Mouse (Mus musculus) forebrain, embryonic 14.5 days (tissue): Measurements from ENCODE around the gene Nxn. TPM values are rescaled to one million over a fixed set of nuclear protein-coding genes. Genes with fewer than 3 reads are reported as not detected.

Experiments used
- ATAC-seq: fragments of 200-750 bp; cut with Nextera tagmentation; 2 replicates; pipeline ENCODE4 v1.8.0; 2017; ENCODE audit warnings: mild to moderate bottlenecking, moderate library complexity
- DNase-seq: peaks from one replicate; pipeline ENCODE4 v3.0.0-alpha.2; 2015; ENCODE audit warnings: low spot score
- H3K27ac ChIP-seq: fragments of 300-500 bp; sonication (generic); 2 replicates; pipeline ENCODE4 v1.5.1; 2014; ENCODE audit warnings: low read depth, mild to moderate bottlenecking, control low read depth, low read length, moderate library complexity
- H3K27me3 ChIP-seq: fragments of 300-500 bp; sonication (generic); replicated peaks from 2 replicates; pipeline ENCODE4 v1.6.1; 2014; ENCODE audit warnings: low read length, control low read depth, mixed read lengths; ENCODE audit not compliant: control insufficient read depth, insufficient read depth
- H3K36me3 ChIP-seq: fragments of 300-500 bp; sonication (generic); 2 replicates; pipeline ENCODE4 v1.6.1; 2014; ENCODE audit warnings: low read length, control low read depth; ENCODE audit not compliant: control insufficient read depth, insufficient read depth
- H3K4me1 ChIP-seq: fragments of 300-500 bp; sonication (generic); 2 replicates; pipeline ENCODE4 v1.6.1; 2014; ENCODE audit warnings: antibody characterized with exemption, low read length, control low read depth; ENCODE audit not compliant: control insufficient read depth, insufficient read depth
- H3K4me2 ChIP-seq: fragments of 300-500 bp; sonication (generic); 2 replicates; pipeline ENCODE4 v1.6.1; 2014; ENCODE audit warnings: mild to moderate bottlenecking, control low read depth, low read length
- H3K4me3 ChIP-seq: fragments of 300-500 bp; sonication (generic); 2 replicates; pipeline ENCODE4 v1.5.1; 2014; ENCODE audit warnings: low read depth, low read length, control low read depth
- H3K9ac ChIP-seq: fragments of 300-500 bp; sonication (generic); 2 replicates; pipeline ENCODE4 v1.6.1; 2014; ENCODE audit warnings: mild to moderate bottlenecking, low read length, control low read depth, moderate library complexity
- H3K9me3 ChIP-seq: fragments of 300-500 bp; sonication (generic); replicated peaks from 2 replicates; pipeline ENCODE4 v1.6.1; 2016; ENCODE audit warnings: low read length, control low read depth, mixed read lengths; ENCODE audit not compliant: control insufficient read depth
- WGBS: fragments of 180-500 bp; shearing (Covaris S2); extraction: QIAGEN DNeasy Blood & Tissue Kit; methylation state at CpG from one replicate; pipeline ENCODE4 v1.1.7; 2014; 5-methylcytosine and 5-hydroxymethylcytosine counted together
- polyA plus RNA-seq: library from polyadenylated mRNA; unstranded; fragments of >200 nt; fragmentation: Nextera tagmentation; extraction: Ambion mirVana; gene quantifications from 2 replicates; pipeline ENCODE4 v1.2.1, GENCODE M21; 2014

Gene Nxn
- polyA plus RNA-seq, 1 experiment from 2014 or later = 21.2 TPM

DNA sequence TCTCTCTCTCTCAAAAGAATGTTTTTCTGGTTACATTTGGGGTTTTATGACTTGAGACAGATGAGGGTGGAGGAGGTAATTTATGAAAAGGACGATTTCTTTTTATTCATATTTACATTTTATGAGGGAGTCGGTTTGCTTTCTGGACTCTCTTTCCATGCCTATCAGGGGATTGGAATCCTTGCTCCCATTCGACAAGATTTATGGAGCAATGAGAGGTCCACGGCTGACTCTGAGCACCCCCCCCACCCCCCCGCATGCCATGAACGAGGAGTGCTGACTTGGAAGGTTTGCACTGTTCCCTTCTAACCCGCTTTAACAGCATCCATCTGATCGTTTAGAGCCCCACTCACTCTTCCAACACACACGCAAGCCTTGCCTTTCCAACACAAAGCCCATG, 74.1 kb downstream of the Nxn start:
- no peak for DNase-seq
- H3K4me1 ChIP-seq = peaks cover 12% of the 10 kb centered on the region
- no peaks in the 10 kb centered on the region for H3K27me3 ChIP-seq
- no peak overlapping the region for H3K9ac ChIP-seq
- no peak for ATAC-seq
- no peak overlapping the region for H3K4me2 ChIP-seq
- no peak overlapping the region for H3K4me3 ChIP-seq
- no peaks in the 10 kb centered on the region for H3K36me3 ChIP-seq
- WGBS = 26% methylated on average over 9 of the region's 9 CpGs
- no peak overlapping the region for H3K27ac ChIP-seq
- H3K9me3 ChIP-seq = no peaks in the 10 kb centered on the region

GRCm38 (mm10) chr11:76324207-76324606, 74.7 kb downstream of the Nxn start:
- no peak for ATAC-seq
- Histone ChIP-seq H3K4me2 (no peak overlapping the region), H3K9ac (no peak overlapping the region), H3K4me3 (no peak overlapping the region), H3K27me3 (no peaks in the 10 kb centered on the region), H3K4me1 (peaks cover 12% of the 10 kb centered on the region), H3K9me3 (no peaks in the 10 kb centered on the region), H3K27ac (no peak overlapping the region), H3K36me3 (no peaks in the 10 kb centered on the region)
- 11% methylated on average over 9 of the region's 9 CpGs for WGBS
- no peak for DNase-seq

GRCm38 (mm10) chr11:76322939-76323338, 76.0 kb downstream of the Nxn start:
- ATAC-seq (no peak), DNase-seq (no peak)
- H3K4me2 ChIP-seq = no peak overlapping the region
- no peaks in the 10 kb centered on the region for H3K36me3 ChIP-seq
- H3K4me3 ChIP-seq = no peak overlapping the region
- 75% methylated on average over 5 of the region's 5 CpGs for WGBS
- no peaks in the 10 kb centered on the region for H3K27me3 ChIP-seq
- peaks cover 12% of the 10 kb centered on the region for H3K4me1 ChIP-seq
- H3K27ac ChIP-seq = no peak overlapping the region
- H3K9ac ChIP-seq = no peak overlapping the region
- no peaks in the 10 kb centered on the region for H3K9me3 ChIP-seq

GRCm38 (mm10) chr11:76322081-76322480, 76.9 kb downstream of the Nxn start:
- no peak overlapping the region for H3K4me3 ChIP-seq
- no peaks in the 10 kb centered on the region for H3K27me3 ChIP-seq
- H3K9ac ChIP-seq = no peak overlapping the region
- no peak overlapping the region for H3K4me2 ChIP-seq
- no peaks in the 10 kb centered on the region for H3K36me3 ChIP-seq
- no peaks in the 10 kb centered on the region for H3K9me3 ChIP-seq
- DNase-seq (no peak), ATAC-seq (no peak)
- H3K4me1 ChIP-seq = peaks cover 12% of the 10 kb centered on the region
- 86% methylated on average over 1 of the region's 1 CpGs for WGBS
- H3K27ac ChIP-seq = no peak overlapping the region

DNA sequence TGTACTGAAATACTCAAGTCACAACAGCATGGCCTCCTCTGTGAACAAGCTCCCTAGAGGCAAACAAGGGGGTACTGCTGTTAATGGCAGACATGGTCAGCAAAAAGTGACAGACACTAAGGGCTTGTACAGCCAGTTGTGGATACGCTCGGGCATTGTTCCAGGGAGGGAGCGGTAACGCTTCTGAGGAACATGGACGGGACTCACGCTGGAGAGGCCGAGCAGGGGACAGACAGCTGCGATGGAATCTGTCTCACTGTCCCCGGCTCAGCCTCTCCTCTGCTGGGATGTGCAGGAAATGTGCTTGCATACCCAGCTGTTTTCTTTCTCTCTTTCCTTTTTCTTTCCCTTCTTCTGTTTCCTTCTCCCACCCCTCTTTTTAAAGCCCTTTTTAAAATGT, 78.5 kb downstream of the Nxn start:
- no peaks in the 10 kb centered on the region for H3K27me3 ChIP-seq
- H3K36me3 ChIP-seq = no peaks in the 10 kb centered on the region
- no peak overlapping the region for H3K4me2 ChIP-seq
- H3K4me3 ChIP-seq = no peak overlapping the region
- DNase-seq (no peak), ATAC-seq (no peak)
- H3K9ac ChIP-seq = no peak overlapping the region
- H3K9me3 ChIP-seq = no peaks in the 10 kb centered on the region
- peaks cover 12% of the 10 kb centered on the region for H3K4me1 ChIP-seq
- WGBS = 78% methylated on average over 9 of the region's 9 CpGs
- no peak overlapping the region for H3K27ac ChIP-seq

- DNase-seq (no peak), ATAC-seq (no peak)
- no peaks in the 10 kb centered on the region for H3K36me3 ChIP-seq
- no peak overlapping the region for H3K4me2 ChIP-seq
- H3K27ac ChIP-seq = no peak overlapping the region
- peaks cover 11% of the 10 kb centered on the region for H3K4me1 ChIP-seq
- H3K4me3 ChIP-seq = no peak overlapping the region
- no peaks in the 10 kb centered on the region for H3K27me3 ChIP-seq
- 54% methylated on average over 9 of the region's 9 CpGs for WGBS
- H3K9me3 ChIP-seq = no peaks in the 10 kb centered on the region
- H3K9ac ChIP-seq = no peak overlapping the region
These were observed 79.1 kb downstream of the Nxn start for GRCm38 (mm10) chr11:76319714-76320435.

DNA sequence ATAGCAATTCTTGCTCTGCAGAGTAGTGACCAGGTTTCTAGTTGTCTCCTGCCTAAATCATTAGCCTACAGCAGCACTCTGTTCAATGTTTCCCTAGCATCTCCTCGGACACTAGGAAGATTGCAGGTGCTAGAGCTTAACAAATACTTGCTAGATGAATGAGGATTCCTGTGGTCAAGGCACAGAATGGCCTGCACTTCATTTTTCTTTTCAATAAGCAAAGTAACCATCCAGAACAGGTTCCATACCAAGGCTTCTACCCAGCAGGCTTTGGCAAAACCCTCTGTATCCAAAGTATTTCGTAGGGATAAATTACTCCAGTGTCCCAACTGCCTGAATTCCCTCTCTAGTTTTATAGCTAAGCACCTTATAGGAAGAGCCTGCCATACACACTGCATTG, 81.0 kb downstream of the Nxn start:
- Histone ChIP-seq H3K27me3 (no peaks in the 10 kb centered on the region), H3K9ac (no peak overlapping the region), H3K36me3 (no peaks in the 10 kb centered on the region), H3K4me1 (no peaks in the 10 kb centered on the region), H3K27ac (no peak overlapping the region), H3K4me3 (no peak overlapping the region), H3K4me2 (no peak overlapping the region), H3K9me3 (no peaks in the 10 kb centered on the region)
- 67% methylated on average over 2 of the region's 2 CpGs for WGBS
- DNase-seq = no peak
- ATAC-seq = no peak

DNA sequence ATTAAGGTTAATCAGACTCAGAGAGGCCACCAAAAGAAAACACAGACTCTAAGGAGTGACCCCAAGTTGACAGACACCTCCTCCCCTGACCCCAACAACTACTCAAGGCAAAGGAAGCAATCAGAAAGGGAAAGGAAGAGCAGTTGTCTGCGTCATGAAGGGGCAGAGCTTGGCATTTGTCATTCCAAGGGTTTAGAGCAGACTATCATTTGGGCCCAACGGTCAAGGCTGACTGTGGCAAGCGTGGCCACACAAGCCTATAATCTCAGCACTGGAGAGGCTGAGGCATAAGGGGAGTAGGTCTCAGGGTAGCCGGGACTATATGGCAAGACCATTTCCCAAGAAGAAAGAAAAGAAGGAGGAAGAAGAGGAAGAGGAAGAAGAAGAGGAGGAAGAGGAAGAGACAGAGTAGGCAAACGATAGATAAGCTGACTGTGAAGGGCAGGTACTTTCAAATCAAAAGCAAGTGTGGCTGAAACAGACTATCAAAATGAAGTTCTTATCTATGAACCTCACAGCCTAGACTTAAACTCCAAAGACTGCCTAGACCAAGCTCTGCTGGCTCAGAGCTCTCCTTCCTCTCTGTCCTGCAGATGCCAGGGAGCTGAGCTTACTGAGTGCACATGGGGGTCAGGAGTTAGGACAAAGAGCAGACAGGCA, 83.0 kb downstream of the Nxn start:
- H3K9ac ChIP-seq = no peak overlapping the region
- DNase-seq (no peak), ATAC-seq (no peak)
- no peaks in the 10 kb centered on the region for H3K9me3 ChIP-seq
- H3K27ac ChIP-seq = no peak overlapping the region
- 93% methylated on average over 5 of the region's 5 CpGs for WGBS
- H3K4me2 ChIP-seq = no peak overlapping the region
- H3K4me3 ChIP-seq = no peak overlapping the region
- no peaks in the 10 kb centered on the region for H3K36me3 ChIP-seq
- H3K4me1 ChIP-seq = peaks cover 12% of the 10 kb centered on the region
- no peaks in the 10 kb centered on the region for H3K27me3 ChIP-seq

DNA sequence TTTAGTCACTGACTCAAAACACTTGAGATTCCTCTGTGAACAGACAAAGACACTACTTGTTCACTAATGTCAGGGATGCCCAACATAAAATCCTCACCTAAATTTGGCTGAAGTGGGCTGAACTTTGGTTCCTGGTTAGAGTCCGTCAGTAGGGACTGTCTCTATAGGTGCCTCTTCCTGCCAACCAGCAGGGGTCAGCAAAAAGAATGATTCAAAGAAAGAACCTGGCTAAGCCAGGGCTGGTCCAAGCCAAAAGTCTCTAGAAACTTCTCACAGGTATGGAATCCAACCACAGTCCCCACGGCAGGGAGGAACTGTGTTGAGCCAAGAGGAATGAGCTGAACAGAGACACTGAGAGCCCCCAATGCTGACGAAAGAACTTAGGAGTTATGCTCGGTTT, 84.2 kb downstream of the Nxn start:
- DNase-seq (no peak), ATAC-seq (no peak)
- H3K27me3 ChIP-seq = no peaks in the 10 kb centered on the region
- no peak overlapping the region for H3K4me3 ChIP-seq
- peaks cover 13% of the 10 kb centered on the region for H3K4me1 ChIP-seq
- H3K9me3 ChIP-seq = no peaks in the 10 kb centered on the region
- 82% methylated on average over 4 of the region's 4 CpGs for WGBS
- no peak overlapping the region for H3K4me2 ChIP-seq
- no peaks in the 10 kb centered on the region for H3K36me3 ChIP-seq
- H3K9ac ChIP-seq = no peak overlapping the region
- H3K27ac ChIP-seq = no peak overlapping the region
